Mouse (Mus musculus) kidney, adult 2 months (tissue): ENCODE results near the gene Abcd3.

Source experiments
- CTCF ChIP-seq: fragments of 200-500 bp; conservative IDR thresholded peaks from 2 replicates; pipeline ENCODE4 v1.5.1; 2011; ENCODE audit warnings: low read depth, mild to moderate bottlenecking, control low read depth, low read length, moderate library complexity, mixed read lengths; ENCODE audit not compliant: insufficient read depth, insufficient read length
- POLR2A ChIP-seq: fragments of 200-500 bp; IDR thresholded peaks from one replicate; pipeline ENCODE4 v1.6.1; 2011; ENCODE audit warnings: low read depth, low read length, control low read depth

- TF ChIP-seq CTCF, result no peak
- no peak for TF ChIP-seq POLR2A
Measured at GRCm38 (mm10) chr3:121713151-121713701, 101.9 kb downstream of the Abcd3 start.
